Mouse (Mus musculus): ENCODE measurements around the gene C1qtnf7. TPM values are rescaled to one million over a fixed set of nuclear protein-coding genes. Genes with fewer than 3 reads are reported as not detected.

The C1qtnf7 gene
- polyA plus RNA-seq, 1 experiment from 2014 or later: 1.3 TPM

- H3K9me3 ChIP-seq (replicated peaks): no peaks in the 10 kb centered on the region
- H3K36me3 ChIP-seq: no peaks in the 10 kb centered on the region
- H3K4me1 ChIP-seq (replicated peaks): peaks cover 18% of the 10 kb centered on the region
- no peak overlapping the region for H3K9ac ChIP-seq
- H3K4me2 ChIP-seq: no peak overlapping the region
- H3K27me3 ChIP-seq: no peaks in the 10 kb centered on the region
- ATAC-seq (ENCODE audit: low read depth) (peak; percentile 51; the same call in 1 of the 2 replicates), DNase-seq (no peak)
- H3K27ac ChIP-seq: no peak overlapping the region
- 43% methylated on average over 5 of the region's 5 CpGs for WGBS (ENCODE audit: insufficient replicate concordance)
- H3K4me3 ChIP-seq (replicated peaks): no peak overlapping the region
These were observed 26.2 kb downstream of the C1qtnf7 start for GRCm38 (mm10) chr5:43541492-43541891.

- H3K27me3 ChIP-seq: no peaks in the 10 kb centered on the region
- peak; percentile 84 for ATAC-seq (ENCODE audit: low read depth)
- WGBS (ENCODE audit: insufficient replicate concordance): 43% methylated on average over 7 of the region's 7 CpGs
- no peaks in the 10 kb centered on the region for H3K9me3 ChIP-seq (replicated peaks)
- DNase-seq: peak; percentile 22
- H3K36me3 ChIP-seq: no peaks in the 10 kb centered on the region
- H3K4me2 ChIP-seq: 0 out of 2 replicates have a peak overlapping the region, but pooled peaks have one; percentile 4
- H3K27ac ChIP-seq: peak overlapping the region; percentile 70
- H3K9ac ChIP-seq: no peak overlapping the region
- peaks cover 18% of the 10 kb centered on the region for H3K4me1 ChIP-seq (replicated peaks)
- no peak overlapping the region for H3K4me3 ChIP-seq (replicated peaks)
These were observed 27.0 kb downstream of the C1qtnf7 start for GRCm38 (mm10) chr5:43542246-43542845.

- Histone ChIP-seq H3K4me3 (replicated peaks) (no peak overlapping the region), H3K4me1 (replicated peaks) (no peaks in the 10 kb centered on the region), H3K4me2 (no peak overlapping the region), H3K27ac (no peak overlapping the region), H3K36me3 (no peaks in the 10 kb centered on the region), H3K9ac (no peak overlapping the region), H3K27me3 (no peaks in the 10 kb centered on the region), H3K9me3 (replicated peaks) (no peaks in the 10 kb centered on the region)
- 45% methylated on average over 4 of the region's 4 CpGs for WGBS (ENCODE audit: insufficient replicate concordance)
- DNase-seq (no peak), ATAC-seq (ENCODE audit: low read depth) (no peak)
These were observed 34.6 kb downstream of the C1qtnf7 start for GRCm38 (mm10) chr5:43549951-43550350.

- DNase-seq (no peak), ATAC-seq (ENCODE audit: low read depth) (no peak)
- Histone ChIP-seq H3K4me3 (replicated peaks) (no peak overlapping the region), H3K27me3 (no peaks in the 10 kb centered on the region), H3K9me3 (replicated peaks) (no peaks in the 10 kb centered on the region), H3K36me3 (no peaks in the 10 kb centered on the region), H3K9ac (no peak overlapping the region), H3K4me2 (no peak overlapping the region), H3K27ac (no peak overlapping the region), H3K4me1 (replicated peaks) (no peaks in the 10 kb centered on the region)
- WGBS (ENCODE audit: insufficient replicate concordance): 44% methylated on average over 4 of the region's 4 CpGs
These were observed 35.1 kb downstream of the C1qtnf7 start for GRCm38 (mm10) chr5:43550444-43550843.

- Histone ChIP-seq H3K27me3 (no peaks in the 10 kb centered on the region), H3K4me2 (no peak overlapping the region), H3K36me3 (no peaks in the 10 kb centered on the region), H3K9ac (no peak overlapping the region), H3K4me1 (replicated peaks) (no peaks in the 10 kb centered on the region), H3K27ac (no peak overlapping the region), H3K9me3 (replicated peaks) (no peaks in the 10 kb centered on the region), H3K4me3 (replicated peaks) (no peak overlapping the region)
- no peak for DNase-seq
- ATAC-seq (ENCODE audit: low read depth): no peak
- WGBS (ENCODE audit: insufficient replicate concordance): 25% methylated on average over 2 of the region's 2 CpGs
These were observed 39.5 kb downstream of the C1qtnf7 start for GRCm38 (mm10) chr5:43554871-43555270.

GRCm38 (mm10) chr5:43555406-43555805, 40.1 kb downstream of the C1qtnf7 start:
- Histone ChIP-seq H3K9ac (no peak overlapping the region), H3K27me3 (no peaks in the 10 kb centered on the region), H3K36me3 (no peaks in the 10 kb centered on the region), H3K4me3 (replicated peaks) (no peak overlapping the region), H3K4me1 (replicated peaks) (no peaks in the 10 kb centered on the region), H3K27ac (no peak overlapping the region), H3K4me2 (no peak overlapping the region), H3K9me3 (replicated peaks) (no peaks in the 10 kb centered on the region)
- ATAC-seq (ENCODE audit: low read depth) (no peak), DNase-seq (no peak)
- WGBS (ENCODE audit: insufficient replicate concordance): 79% methylated on average over 6 of the region's 6 CpGs

GRCm38 (mm10) chr5:43557436-43557835, 42.1 kb downstream of the C1qtnf7 start:
- 69% methylated on average over 5 of the region's 5 CpGs for WGBS (ENCODE audit: insufficient replicate concordance)
- no peaks in the 10 kb centered on the region for H3K4me1 ChIP-seq (replicated peaks)

GRCm38 (mm10) chr5:43561639-43562252, 46.4 kb downstream of the C1qtnf7 start:
- H3K36me3 ChIP-seq: no peaks in the 10 kb centered on the region
- no peak overlapping the region for H3K27ac ChIP-seq
- DNase-seq (no peak), ATAC-seq (ENCODE audit: low read depth) (no peak)
- H3K27me3 ChIP-seq: no peaks in the 10 kb centered on the region
- H3K9ac ChIP-seq: no peak overlapping the region
- H3K4me1 ChIP-seq (replicated peaks): no peaks in the 10 kb centered on the region
- no peak overlapping the region for H3K4me3 ChIP-seq (replicated peaks)
- WGBS (ENCODE audit: insufficient replicate concordance): 21% methylated on average over 2 of the region's 2 CpGs
- no peak overlapping the region for H3K4me2 ChIP-seq
- no peaks in the 10 kb centered on the region for H3K9me3 ChIP-seq (replicated peaks)

More at GRCm38 (mm10) chr5:43557436-43557835, 42.1 kb downstream of the C1qtnf7 start:
- Histone ChIP-seq H3K9ac (no peak overlapping the region), H3K9me3 (replicated peaks) (no peaks in the 10 kb centered on the region), H3K4me3 (replicated peaks) (no peak overlapping the region), H3K27me3 (no peaks in the 10 kb centered on the region), H3K27ac (no peak overlapping the region), H3K36me3 (no peaks in the 10 kb centered on the region), H3K4me2 (no peak overlapping the region)
- no peak for DNase-seq
- ATAC-seq (ENCODE audit: low read depth): no peak

GRCm38 (mm10) chr5:43569720-43570359, 54.5 kb downstream of the C1qtnf7 start:
- Histone ChIP-seq H3K36me3 (no peaks in the 10 kb centered on the region), H3K4me1 (replicated peaks) (no peaks in the 10 kb centered on the region), H3K27ac (no peak overlapping the region), H3K4me2 (no peak overlapping the region), H3K9me3 (replicated peaks) (no peaks in the 10 kb centered on the region), H3K9ac (no peak overlapping the region), H3K4me3 (replicated peaks) (no peak overlapping the region), H3K27me3 (no peaks in the 10 kb centered on the region)
- DNase-seq: no peak
- 36% methylated on average over 3 of the region's 3 CpGs for WGBS (ENCODE audit: insufficient replicate concordance)
- no peak; the same call in 1 of the 2 replicates for ATAC-seq (ENCODE audit: low read depth)

GRCm38 (mm10) chr5:43582876-43583275, 67.5 kb downstream of the C1qtnf7 start:
- Histone ChIP-seq H3K4me1 (replicated peaks) (no peaks in the 10 kb centered on the region), H3K36me3 (no peaks in the 10 kb centered on the region), H3K9ac (no peak overlapping the region), H3K9me3 (replicated peaks) (no peaks in the 10 kb centered on the region), H3K27ac (no peak overlapping the region), H3K4me3 (replicated peaks) (no peak overlapping the region), H3K4me2 (no peak overlapping the region), H3K27me3 (no peaks in the 10 kb centered on the region)
- WGBS (ENCODE audit: insufficient replicate concordance): 42% methylated on average over 2 of the region's 2 CpGs
- DNase-seq: no peak
- ATAC-seq (ENCODE audit: low read depth): no peak

- ATAC-seq (ENCODE audit: low read depth) (no peak), DNase-seq (no peak)
- Histone ChIP-seq H3K27ac (no peak overlapping the region), H3K4me1 (replicated peaks) (no peaks in the 10 kb centered on the region), H3K9me3 (replicated peaks) (no peaks in the 10 kb centered on the region), H3K9ac (no peak overlapping the region), H3K4me2 (no peak overlapping the region), H3K36me3 (no peaks in the 10 kb centered on the region), H3K27me3 (no peaks in the 10 kb centered on the region), H3K4me3 (replicated peaks) (no peak overlapping the region)
- 65% methylated on average over 6 of the region's 6 CpGs for WGBS (ENCODE audit: insufficient replicate concordance)
These were observed 68.2 kb downstream of the C1qtnf7 start for GRCm38 (mm10) chr5:43583326-43584120.
